Mouse (Mus musculus) ovary, adult 18-20 months (tissue): ENCODE data around the gene Ppp2r5e.
A peak's percentile ranks its signal among the peaks of the same experiment; 100 is the strongest.
"Not testable (repeated sequence)": the region's sequence is repeated elsewhere in the genome, so short reads cannot be mapped to it uniquely, and the experiment has no call there.

Experiments used
- DNase-seq: peaks from one replicate; pipeline ENCODE4 v3.0.0; 2022; ENCODE audit warnings: low spot score, mixed read lengths

Gene Ppp2r5e

DNA sequence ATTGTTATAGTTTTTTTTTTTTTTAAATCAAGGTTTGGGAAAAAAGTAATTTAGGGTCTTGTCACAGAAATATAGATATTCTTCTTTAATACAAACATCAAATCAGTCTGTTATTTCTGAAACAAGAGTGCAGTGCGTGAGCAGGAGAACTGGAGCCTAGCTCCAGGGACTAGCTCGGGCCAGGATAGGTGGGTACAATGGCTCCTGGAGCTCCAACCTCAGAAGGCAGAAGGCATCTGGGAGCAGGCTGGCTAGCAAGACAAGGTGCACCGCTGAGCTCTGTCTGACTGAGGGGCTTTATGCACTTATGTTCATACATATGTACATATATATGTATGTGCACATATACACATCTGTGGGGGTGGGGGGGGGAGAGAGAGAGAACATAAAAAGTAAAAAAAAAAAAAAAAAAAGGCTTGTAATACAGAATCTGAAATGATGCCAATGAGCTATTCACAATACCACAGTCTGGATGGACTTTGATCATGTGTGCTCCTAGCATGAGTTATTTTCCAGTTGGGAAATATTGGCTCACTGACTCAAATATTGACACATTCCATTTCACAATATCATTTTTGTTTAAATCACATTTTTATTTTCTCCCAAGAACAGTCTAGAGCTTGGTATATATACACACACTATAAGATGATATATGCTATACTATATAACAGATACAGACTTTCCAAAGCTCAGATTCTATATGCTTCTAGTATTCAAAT, 109.3 kb downstream of the Ppp2r5e start:
- no peak for DNase-seq

DNA sequence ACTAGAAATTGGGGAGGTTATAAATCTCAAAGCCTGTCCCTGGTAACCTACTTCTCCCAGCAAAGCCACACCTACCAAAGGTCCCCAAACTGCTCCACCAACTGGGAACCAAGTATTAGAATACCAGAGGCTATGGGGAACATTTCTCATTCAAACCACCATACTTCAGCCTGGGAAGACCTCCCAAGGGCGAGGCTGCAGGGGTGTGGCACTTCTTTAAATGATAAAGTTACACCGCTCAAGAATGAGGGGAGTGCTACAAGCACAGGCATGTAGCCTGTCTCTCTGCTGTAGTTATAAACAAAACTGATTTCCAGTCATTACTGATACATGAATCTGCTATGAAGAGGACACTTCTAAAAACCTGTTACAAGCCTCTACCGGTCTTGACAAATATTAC, 113.3 kb downstream of the Ppp2r5e start:
- no peak for DNase-seq

DNA sequence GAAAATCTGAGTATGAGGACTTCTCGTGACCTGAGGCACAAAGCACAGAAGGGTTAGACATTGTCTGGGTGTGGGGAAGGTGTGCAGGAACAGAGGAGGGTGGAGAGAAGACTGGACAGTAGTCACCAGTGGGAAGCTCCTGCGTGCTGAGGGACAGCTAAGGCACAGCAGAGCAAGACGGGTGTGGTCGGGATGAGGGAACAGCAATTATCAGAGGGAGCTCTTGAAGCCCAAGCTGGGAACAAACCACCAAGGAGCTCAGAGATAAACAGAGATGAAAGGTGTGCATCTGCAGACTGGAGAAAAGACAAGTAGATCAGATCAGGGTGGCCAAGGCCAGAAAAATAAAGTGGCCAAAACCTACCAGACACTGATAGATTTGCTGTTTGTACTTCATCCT, 114.0 kb downstream of the Ppp2r5e start:
- no peak for DNase-seq

DNA sequence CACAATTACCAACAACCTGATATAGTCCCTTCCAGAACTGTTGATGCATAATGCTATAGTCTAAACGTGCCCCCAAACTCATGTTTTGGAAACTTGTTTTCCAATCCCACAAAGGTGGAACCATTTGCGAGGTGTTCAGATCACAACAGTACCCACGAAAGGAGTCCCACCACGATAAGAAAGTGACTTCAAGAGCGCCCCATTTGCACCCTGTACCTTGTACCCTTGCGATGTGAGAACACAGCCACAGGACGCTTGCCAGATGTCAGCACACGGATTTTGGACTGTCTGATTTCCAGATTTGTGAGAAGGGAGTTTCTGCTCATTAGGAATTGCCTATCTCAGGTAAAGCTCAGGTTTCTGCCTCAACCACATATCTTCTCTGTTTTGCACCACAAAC, 116.0 kb downstream of the Ppp2r5e start:
- DNase-seq = no peak

DNA sequence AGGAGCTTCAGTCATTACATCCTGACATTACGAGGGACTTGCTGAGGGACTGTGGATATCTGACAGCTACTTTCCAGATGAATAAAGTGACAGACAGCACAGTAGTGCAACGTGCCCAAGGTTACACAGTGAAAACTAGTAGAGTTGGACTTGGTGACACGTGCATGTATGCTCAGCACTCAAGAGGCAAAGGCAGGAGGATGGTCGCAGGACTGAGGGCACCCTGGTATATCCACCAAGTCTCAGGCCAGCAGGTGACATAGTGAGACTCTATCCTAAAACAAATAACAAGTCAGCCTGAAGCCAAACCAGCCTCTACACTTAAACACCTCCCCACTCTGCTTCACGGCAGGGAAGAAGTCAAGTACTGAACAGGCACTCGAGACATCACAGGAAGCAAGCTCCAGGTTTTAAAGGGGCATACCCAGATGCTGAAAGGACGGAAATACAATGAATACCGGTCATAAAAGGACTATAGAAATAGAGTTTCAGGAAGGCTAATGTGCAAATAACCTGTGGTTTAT, 116.6 kb downstream of the Ppp2r5e start:
- DNase-seq = no peak

GRCm38 (mm10) chr12:75478596-75478995, 117.4 kb downstream of the Ppp2r5e start:
- DNase-seq = no peak

- DNase-seq = no peak
These were observed 117.9 kb downstream of the Ppp2r5e start for GRCm38 (mm10) chr12:75478117-75478516.

- DNase-seq = no peak
These were observed 123.0 kb downstream of the Ppp2r5e start for GRCm38 (mm10) chr12:75473021-75473420.

- no peak for DNase-seq
These were observed 123.9 kb downstream of the Ppp2r5e start for GRCm38 (mm10) chr12:75472107-75472506.

- DNase-seq = no peak
These were observed 128.2 kb downstream of the Ppp2r5e start for GRCm38 (mm10) chr12:75467814-75468213.

DNA sequence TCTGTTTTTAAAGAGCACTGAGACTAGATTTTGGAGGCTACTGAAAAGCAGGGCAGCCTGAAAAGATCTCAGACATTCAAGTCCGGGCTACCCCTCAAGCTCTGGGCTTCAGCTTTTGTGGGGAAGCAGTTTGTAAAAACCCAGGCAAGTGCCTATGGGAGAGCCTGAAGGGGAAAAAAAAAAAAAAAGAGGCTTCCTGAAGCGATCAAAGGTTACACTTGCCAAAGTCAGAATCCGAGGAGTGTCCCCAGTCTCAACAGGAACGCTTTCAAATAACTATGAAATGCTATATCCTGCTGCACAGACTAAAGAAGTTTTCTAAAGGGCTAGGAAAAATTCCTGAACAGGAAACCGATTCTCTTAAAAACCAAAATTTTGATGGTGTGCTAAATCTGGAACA, 128.9 kb downstream of the Ppp2r5e start:
- no peak for DNase-seq

- DNase-seq = no peak
These were observed 129.8 kb downstream of the Ppp2r5e start for GRCm38 (mm10) chr12:75466206-75466605.

GRCm38 (mm10) chr12:75464016-75464769, 131.9 kb downstream of the Ppp2r5e start:
- DNase-seq = no peak

GRCm38 (mm10) chr12:75460561-75460960, 135.5 kb downstream of the Ppp2r5e start:
- DNase-seq = no peak

DNA sequence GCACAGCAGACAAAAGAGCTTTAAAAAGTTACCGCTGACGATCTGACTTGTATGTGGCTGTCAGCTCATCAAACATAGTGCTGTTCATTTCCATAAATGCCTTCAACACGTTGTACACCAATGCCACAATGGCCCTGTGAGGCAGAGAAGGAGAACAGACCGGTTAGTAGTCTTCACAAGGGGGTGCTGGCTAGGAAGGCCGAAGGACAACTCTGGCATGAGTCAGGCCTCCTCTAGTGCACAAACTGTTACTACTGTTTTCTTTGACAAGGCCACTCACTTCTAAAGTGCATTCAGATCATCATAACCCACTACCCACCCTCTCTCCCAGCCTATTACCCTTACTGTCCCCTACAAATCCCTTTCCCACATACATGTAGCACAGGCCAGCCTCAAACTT, 136.4 kb downstream of the Ppp2r5e start:
- DNase-seq = no peak

DNA sequence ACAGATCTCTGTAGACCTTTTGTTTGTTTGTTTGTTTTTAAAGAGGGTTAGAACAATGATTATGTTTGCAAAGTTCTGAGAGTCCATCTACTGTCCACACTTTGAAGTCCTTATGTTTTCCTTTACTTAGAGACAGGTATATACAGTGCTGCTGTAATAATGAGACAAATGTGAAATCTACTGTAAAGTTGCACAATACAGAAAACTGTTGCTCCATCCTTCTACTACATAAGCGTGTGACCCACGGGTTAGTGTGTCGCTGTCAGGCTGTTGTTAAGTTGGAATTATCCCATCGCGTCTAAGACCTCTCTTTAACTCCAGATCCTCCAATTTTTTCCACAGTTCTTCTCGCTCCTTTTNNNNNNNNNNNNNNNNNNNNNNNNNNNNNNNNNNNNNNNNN, 142.6 kb downstream of the Ppp2r5e start:
- no peak for DNase-seq

GRCm38 (mm10) chr12:75453027-75453426, 143.0 kb downstream of the Ppp2r5e start:
- no peak for DNase-seq

GRCm38 (mm10) chr12:75450592-75450991, 145.5 kb downstream of the Ppp2r5e start:
- DNase-seq = no peak

DNA sequence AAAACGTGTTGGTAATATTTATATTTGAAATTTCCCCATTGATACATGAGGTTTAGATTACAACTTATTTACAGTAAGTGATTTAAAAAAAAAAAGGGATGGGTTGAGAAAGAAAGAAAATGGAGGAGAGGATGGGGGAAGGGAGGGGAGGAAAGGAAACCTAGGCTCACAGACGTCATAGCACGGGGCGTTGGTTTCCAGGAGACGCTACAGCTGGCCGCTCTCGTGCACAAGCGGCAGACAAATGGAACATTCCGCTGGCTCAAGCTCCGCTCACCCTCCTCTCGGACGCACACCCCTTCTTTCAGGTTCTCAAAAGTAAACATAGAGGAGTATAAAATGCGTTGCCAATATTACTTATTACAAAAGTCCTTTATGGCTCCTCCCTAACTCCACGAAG, 146.0 kb downstream of the Ppp2r5e start:
- peak; percentile 22 for DNase-seq

DNA sequence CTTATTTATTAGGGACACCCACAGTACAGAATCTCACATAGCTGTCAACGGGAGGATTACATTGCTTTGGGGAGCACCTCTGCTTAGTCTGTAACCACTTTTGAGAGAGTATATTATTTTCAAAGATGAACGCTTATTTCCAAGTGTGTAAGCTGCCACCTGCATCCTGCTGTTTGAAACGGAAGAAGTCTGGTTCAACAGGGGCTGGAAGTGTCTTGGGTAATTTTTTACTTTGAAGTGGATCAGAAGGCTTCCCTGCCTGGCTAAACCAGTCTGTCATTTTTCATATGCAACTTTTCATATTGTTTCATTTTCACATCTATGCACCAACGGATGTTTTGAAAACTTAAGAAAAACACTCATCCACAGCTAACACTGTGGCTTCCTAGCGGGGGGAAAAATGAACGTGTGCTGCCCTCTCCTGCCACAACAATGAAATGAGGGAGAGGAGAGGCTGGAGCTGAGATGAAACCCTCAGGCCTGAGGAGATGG, 146.5 kb downstream of the Ppp2r5e start:
- no peak for DNase-seq

GRCm38 (mm10) chr12:75448921-75449320, 147.1 kb downstream of the Ppp2r5e start:
- DNase-seq = no peak

- no peak for DNase-seq
These were observed 149.8 kb downstream of the Ppp2r5e start for GRCm38 (mm10) chr12:75446245-75446644.

DNA sequence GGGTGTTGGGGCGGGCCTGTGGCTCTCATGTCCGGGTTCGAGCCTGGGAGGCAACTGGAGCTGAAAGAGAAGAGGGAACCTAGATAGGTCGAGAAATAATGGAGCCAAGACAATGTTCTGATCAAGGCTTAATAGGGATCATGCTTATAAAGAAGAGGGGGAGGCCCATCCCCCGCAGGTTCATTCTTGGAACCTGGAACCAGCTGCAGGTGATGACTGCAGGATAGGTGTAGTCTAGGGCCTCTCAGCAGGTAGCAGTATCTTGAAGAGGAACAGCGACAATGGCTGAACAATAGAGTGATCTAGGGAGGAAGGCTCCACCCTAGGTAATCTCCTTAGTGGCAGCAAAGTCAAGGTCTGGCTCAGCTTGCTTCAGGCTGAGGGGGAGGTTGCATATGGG, 163.6 kb downstream of the Ppp2r5e start:
- not testable (repeated sequence) for DNase-seq
